Mouse (Mus musculus) heart, adult 11 months (tissue): ENCODE measurements at regions not wholly inside any gene's neighbourhood (a gene's known extent, or its start where the extent isn't known, plus 50 kb on each side); places are given as distances from the start of the nearest gene placed in this dataset.
A peak's percentile ranks its signal among the peaks of the same experiment; 100 is the strongest.
"Not testable (repeated sequence)": the region's sequence is repeated elsewhere in the genome, so short reads cannot be mapped to it uniquely, and the experiment has no call there.

Source experiments
- DNase-seq: peaks from one replicate; pipeline ENCODE4 v3.0.0; 2022

- no peak for DNase-seq
Measured at GRCm38 (mm10) chr6:22716864-22717557, 158.3 kb upstream of the Ptprz1 start.

GRCm38 (mm10) chr6:22716144-22716856 lies 159.0 kb upstream of the Ptprz1 start:
- DNase-seq = no peak

GRCm38 (mm10) chr6:22698187-22698586 lies 177.1 kb upstream of the Ptprz1 start:
- peak; percentile 42 for DNase-seq

- DNase-seq = no peak
Measured at GRCm38 (mm10) chr6:22688678-22689126, 186.6 kb upstream of the Ptprz1 start.

GRCm38 (mm10) chr6:22674586-22674929 lies 200.7 kb upstream of the Ptprz1 start:
- DNase-seq = no peak

GRCm38 (mm10) chr6:22673919-22674585 lies 201.2 kb upstream of the Ptprz1 start:
- no peak for DNase-seq

- no peak for DNase-seq
Measured at GRCm38 (mm10) chr6:22671524-22671923, 203.8 kb upstream of the Ptprz1 start.

- DNase-seq = no peak
Measured at GRCm38 (mm10) chr6:22668190-22668975, 206.9 kb upstream of the Ptprz1 start.

- DNase-seq = not testable (repeated sequence)
Measured at GRCm38 (mm10) chr6:22657401-22657800, 217.9 kb upstream of the Ptprz1 start.

- DNase-seq = no peak
Measured at GRCm38 (mm10) chr6:22640100-22640499, 235.2 kb upstream of the Ptprz1 start.

GRCm38 (mm10) chr6:22635141-22635540 lies 240.2 kb upstream of the Ptprz1 start:
- DNase-seq = no peak

GRCm38 (mm10) chr6:22634740-22635139 lies 240.6 kb upstream of the Ptprz1 start:
- DNase-seq = no peak

GRCm38 (mm10) chr6:22591592-22591991 lies 235.5 kb upstream of the Fam3c start:
- DNase-seq = no peak

- DNase-seq = no peak
Measured at GRCm38 (mm10) chr6:22584851-22585250, 228.8 kb upstream of the Fam3c start.

GRCm38 (mm10) chr6:22572925-22573324 lies 216.9 kb upstream of the Fam3c start:
- DNase-seq = no peak

- DNase-seq = no peak
Measured at GRCm38 (mm10) chr6:22567891-22568290, 211.8 kb upstream of the Fam3c start.

- DNase-seq = no peak
Measured at GRCm38 (mm10) chr6:22548296-22549245, 192.5 kb upstream of the Fam3c start.

- DNase-seq = no peak
Measured at GRCm38 (mm10) chr6:22541603-22542002, 185.6 kb upstream of the Fam3c start.

GRCm38 (mm10) chr6:22538254-22538653 lies 182.2 kb upstream of the Fam3c start:
- no peak for DNase-seq

- DNase-seq = no peak
Measured at GRCm38 (mm10) chr6:22524384-22524783, 168.3 kb upstream of the Fam3c start.

- DNase-seq = no peak
Measured at GRCm38 (mm10) chr6:22523582-22524234, 167.7 kb upstream of the Fam3c start.
